Mouse (Mus musculus) brain, embryonic 14.5 days (tissue): ENCODE results near the gene 2700049A03Rik. TPM values are rescaled to one million over a fixed set of nuclear protein-coding genes. Genes with fewer than 3 reads are reported as not detected.

Experiments
- DNase-seq: peaks from one replicate; pipeline ENCODE4 v3.0.0-alpha.2; 2011; ENCODE audit warnings: low read depth
- CTCF ChIP-seq: fragments of 200-500 bp; IDR thresholded peaks from 2 replicates; pipeline ENCODE4 v1.5.1; 2012; ENCODE audit warnings: inconsistent platforms, mild to moderate bottlenecking, moderate library complexity, borderline replicate concordance; ENCODE audit not compliant: insufficient read depth, insufficient read length; ENCODE audit errors: extremely low read depth
- POLR2A ChIP-seq: fragments of 200-500 bp; IDR thresholded peaks from 2 replicates; pipeline ENCODE4 v1.6.1; 2012; ENCODE audit warnings: mild to moderate bottlenecking, inconsistent platforms, borderline replicate concordance; ENCODE audit not compliant: poor library complexity, insufficient read depth, insufficient read length, severe bottlenecking; ENCODE audit errors: extremely low read depth
- polyA plus RNA-seq: library from polyadenylated mRNA; depleted of rRNA; stranded (reverse); fragments of >200 nt; gene quantifications from 2 replicates; pipeline ENCODE4 v1.2.3, GENCODE M21; 2012

The 2700049A03Rik gene
- polyA plus RNA-seq, 1 experiment: 11.6 TPM

GRCm38 (mm10) chr12:71139258-71139828 is 2.7 kb downstream of the 2700049A03Rik start:
- no peak for TF ChIP-seq CTCF
- no peak for TF ChIP-seq POLR2A
- no peak for DNase-seq

GRCm38 (mm10) chr12:71141189-71141588 is 4.5 kb downstream of the 2700049A03Rik start:
- TF ChIP-seq POLR2A (no peak), CTCF (0 out of 2 replicates have a peak, but pooled peaks have one; percentile 10)
- DNase-seq: no peak

DNA sequence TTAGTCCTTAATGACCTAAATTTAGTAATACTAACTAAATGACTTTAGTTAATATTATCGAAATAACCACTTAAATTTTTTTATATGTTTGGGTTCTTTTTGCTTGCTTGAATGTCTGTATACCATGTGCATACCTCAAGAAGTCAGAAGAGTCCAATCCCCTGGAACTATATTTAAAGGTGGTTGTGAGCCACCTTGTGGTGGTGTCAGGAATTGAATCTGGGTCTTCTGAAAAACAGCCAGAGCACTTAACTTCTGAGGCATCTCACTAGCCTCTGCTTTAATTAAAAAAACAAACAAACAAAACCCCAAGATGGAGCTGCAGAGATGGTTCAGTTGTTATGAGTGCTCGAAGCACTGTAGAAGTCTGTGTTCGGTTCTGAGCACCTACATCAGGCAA is 11.0 kb downstream of the 2700049A03Rik start:
- peak; percentile 62; the same call in 1 of the 2 replicates for TF ChIP-seq CTCF
- TF ChIP-seq POLR2A: no peak
- peak; percentile 56 for DNase-seq

DNA sequence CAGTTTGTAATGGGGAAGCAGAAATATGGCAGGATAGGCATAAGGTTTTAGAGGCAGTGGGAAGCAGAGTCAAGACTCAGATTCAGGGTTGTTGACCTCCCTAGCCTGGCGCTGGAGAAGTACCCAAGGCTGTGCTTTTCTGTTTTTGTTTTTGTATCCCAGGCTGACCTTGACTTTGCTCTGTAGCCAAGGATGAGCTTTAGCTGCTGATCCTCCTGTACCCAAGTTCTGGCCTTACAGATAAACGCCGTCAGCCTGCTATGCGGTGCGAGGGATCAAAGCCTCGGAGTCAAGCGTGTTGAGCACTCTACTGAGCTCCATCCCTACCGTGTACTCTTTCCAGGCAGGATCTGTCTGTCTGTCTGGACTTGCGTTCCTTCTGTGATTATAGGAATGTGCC is 12.2 kb downstream of the 2700049A03Rik start:
- no peak for DNase-seq
- no peak for TF ChIP-seq CTCF

DNA sequence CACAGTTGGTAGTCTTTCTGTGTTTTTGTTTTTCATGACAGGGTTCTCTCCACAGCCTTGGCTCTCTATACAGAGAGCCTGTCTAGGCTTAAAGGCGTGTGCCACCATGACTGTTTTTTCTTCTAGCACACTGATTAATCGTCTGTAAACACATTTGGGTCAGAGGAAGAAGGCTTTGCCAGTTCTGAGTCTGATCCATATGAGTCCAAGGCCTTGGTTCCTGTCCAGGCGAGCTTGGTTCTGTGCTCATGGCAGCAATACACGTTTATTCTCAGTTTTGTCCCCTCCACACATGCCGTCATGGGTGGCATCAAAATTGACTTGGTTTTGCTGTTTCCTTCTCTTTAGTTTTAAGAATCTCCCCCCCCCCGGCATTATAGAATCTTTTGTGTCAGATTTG is 12.8 kb downstream of the 2700049A03Rik start:
- DNase-seq: no peak
- TF ChIP-seq POLR2A (no peak), CTCF (no peak)

DNA sequence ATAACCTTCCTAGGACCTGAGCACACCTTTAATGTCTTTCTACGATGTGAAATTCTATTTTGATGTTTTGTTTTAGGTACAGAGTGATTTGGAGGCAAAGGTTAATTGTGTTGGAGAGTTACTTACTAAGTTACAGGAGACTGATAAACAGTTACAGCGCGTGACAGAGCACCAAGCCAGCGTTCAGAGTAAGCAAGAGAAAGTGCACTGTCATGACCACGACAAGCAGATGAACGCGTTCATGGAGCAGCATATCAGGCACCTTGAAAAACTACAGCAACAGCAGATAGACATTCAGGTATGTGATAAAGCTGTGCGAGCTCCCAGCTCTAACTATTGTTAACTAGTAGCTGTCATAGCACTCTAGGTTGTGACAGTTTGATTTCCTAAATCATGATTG is 13.5 kb downstream of the 2700049A03Rik start:
- DNase-seq: no peak
- no peak for TF ChIP-seq CTCF
- no peak for TF ChIP-seq POLR2A

- TF ChIP-seq POLR2A (no peak), CTCF (no peak)
- DNase-seq: no peak
Measured at GRCm38 (mm10) chr12:71154979-71155378, 18.3 kb downstream of the 2700049A03Rik start.

GRCm38 (mm10) chr12:71157974-71158373 is 21.3 kb downstream of the 2700049A03Rik start:
- TF ChIP-seq CTCF (no peak), POLR2A (no peak)
- DNase-seq: no peak

- no peak for TF ChIP-seq CTCF
- no peak for TF ChIP-seq POLR2A
Measured at GRCm38 (mm10) chr12:71164410-71164809, 27.8 kb downstream of the 2700049A03Rik start.

DNA sequence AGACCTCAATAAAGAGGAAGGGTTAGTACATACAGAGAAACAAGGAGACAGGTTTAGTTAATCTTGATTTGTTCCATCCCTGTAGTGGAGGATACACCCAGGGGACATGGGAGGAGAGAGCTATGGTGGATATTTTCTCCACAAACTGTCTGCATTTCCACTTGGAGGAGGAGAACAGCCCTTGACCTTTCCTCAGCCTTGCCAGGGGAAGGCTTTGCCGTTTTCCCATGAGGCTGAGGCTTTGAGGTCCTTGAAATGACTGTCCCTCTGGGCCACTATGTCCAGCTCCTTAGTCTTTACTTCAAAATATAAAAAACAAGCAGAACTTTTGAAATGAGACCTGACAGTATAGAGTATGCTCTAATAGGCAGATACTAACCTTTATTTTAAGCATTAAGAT is 33.3 kb downstream of the 2700049A03Rik start:
- no peak for TF ChIP-seq POLR2A
- TF ChIP-seq CTCF: no peak
- DNase-seq: no peak

More at GRCm38 (mm10) chr12:71164410-71164809, 27.8 kb downstream of the 2700049A03Rik start:
- no peak for DNase-seq

DNA sequence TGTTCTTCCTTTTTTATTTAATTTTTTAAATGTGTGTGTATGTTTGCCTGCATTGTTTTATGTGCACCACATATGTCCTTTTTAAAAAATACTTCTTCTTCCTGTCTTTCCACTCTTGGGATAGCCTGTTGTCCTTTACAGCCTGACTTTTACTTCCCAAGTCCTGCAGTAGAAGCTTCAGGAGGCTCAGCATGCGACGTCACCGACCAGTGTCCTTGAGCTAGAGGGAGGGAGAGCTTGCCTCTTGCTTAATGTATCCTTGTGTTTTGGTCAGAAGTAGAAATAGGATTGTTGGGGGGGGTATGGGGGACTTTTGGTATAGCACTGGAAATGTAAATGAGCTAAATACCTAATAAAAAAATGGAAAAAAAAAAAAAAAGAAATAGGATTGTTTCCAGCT is 47.1 kb downstream of the 2700049A03Rik start:
- TF ChIP-seq POLR2A (no peak), CTCF (no peak)
- DNase-seq: no peak

GRCm38 (mm10) chr12:71184396-71184795 is 47.7 kb downstream of the 2700049A03Rik start:
- no peak for DNase-seq
- no peak for TF ChIP-seq POLR2A
- no peak for TF ChIP-seq CTCF
